Mouse (Mus musculus): ENCODE results near the gene Ackr2. TPM values are rescaled to one million over a fixed set of nuclear protein-coding genes. Genes with fewer than 3 reads are reported as not detected.

Gene Ackr2
- polyA plus RNA-seq, 1 experiment from 2014 or later: 0.51 TPM

GRCm38 (mm10) chr9:121869973-121870515 lies 28.1 kb upstream of the Ackr2 start:
- Histone ChIP-seq H3K4me3 (no peak overlapping the region), H3K9me3 (no peaks in the 10 kb centered on the region), H3K4me1 (no peaks in the 10 kb centered on the region), H3K27me3 (no peaks in the 10 kb centered on the region), H3K9ac (no peak overlapping the region), H3K4me2 (no peak overlapping the region), H3K36me3 (no peaks in the 10 kb centered on the region), H3K27ac (no peak overlapping the region)
- 26% methylated on average over 4 of the region's 4 CpGs for WGBS
- no peak for ATAC-seq (ENCODE audit: insufficient number of reproducible peaks, low FRiP score, low TSS enrichment, low read depth)

- no peaks in the 10 kb centered on the region for H3K4me1 ChIP-seq
- WGBS: 78% methylated on average over 2 of the region's 2 CpGs
- no peak overlapping the region for H3K27ac ChIP-seq
- no peaks in the 10 kb centered on the region for H3K27me3 ChIP-seq
- no peak overlapping the region for H3K9ac ChIP-seq
- H3K4me3 ChIP-seq: no peak overlapping the region
- no peaks in the 10 kb centered on the region for H3K9me3 ChIP-seq
- H3K36me3 ChIP-seq: no peaks in the 10 kb centered on the region
- no peak for ATAC-seq (ENCODE audit: insufficient number of reproducible peaks, low FRiP score, low TSS enrichment, low read depth)
- no peak overlapping the region for H3K4me2 ChIP-seq
Observed at GRCm38 (mm10) chr9:121872062-121872683, 26.0 kb upstream of the Ackr2 start.

- Histone ChIP-seq H3K4me2 (no peak overlapping the region), H3K4me3 (no peak overlapping the region), H3K27me3 (no peaks in the 10 kb centered on the region), H3K4me1 (no peaks in the 10 kb centered on the region), H3K9me3 (no peaks in the 10 kb centered on the region), H3K27ac (no peak overlapping the region), H3K36me3 (no peaks in the 10 kb centered on the region), H3K9ac (no peak overlapping the region)
- ATAC-seq (ENCODE audit: insufficient number of reproducible peaks, low FRiP score, low TSS enrichment, low read depth): no peak
Observed at GRCm38 (mm10) chr9:121873578-121873977, 24.6 kb upstream of the Ackr2 start.

GRCm38 (mm10) chr9:121877052-121877740 lies 21.0 kb upstream of the Ackr2 start:
- Histone ChIP-seq H3K4me3 (no peak overlapping the region), H3K27me3 (no peaks in the 10 kb centered on the region), H3K4me2 (no peak overlapping the region), H3K4me1 (peaks cover 6% of the 10 kb centered on the region; the same call in 1 of the 2 replicates), H3K36me3 (no peaks in the 10 kb centered on the region), H3K9me3 (no peaks in the 10 kb centered on the region), H3K27ac (no peak overlapping the region), H3K9ac (no peak overlapping the region)
- 7% methylated on average over 3 of the region's 3 CpGs for WGBS
- ATAC-seq (ENCODE audit: insufficient number of reproducible peaks, low FRiP score, low TSS enrichment, low read depth): no peak

GRCm38 (mm10) chr9:121880840-121881239 lies 17.3 kb upstream of the Ackr2 start:
- Histone ChIP-seq H3K4me3 (no peak overlapping the region), H3K4me2 (0 out of 2 replicates have a peak overlapping the region, but pooled peaks have one; percentile 0), H3K27me3 (no peaks in the 10 kb centered on the region), H3K27ac (no peak overlapping the region), H3K4me1 (peaks cover 6% of the 10 kb centered on the region; the same call in 1 of the 2 replicates), H3K9ac (no peak overlapping the region), H3K36me3 (no peaks in the 10 kb centered on the region), H3K9me3 (no peaks in the 10 kb centered on the region)
- no peak for ATAC-seq (ENCODE audit: insufficient number of reproducible peaks, low FRiP score, low TSS enrichment, low read depth)
- WGBS: 21% methylated on average over 14 of the region's 14 CpGs

- Histone ChIP-seq H3K9me3 (no peaks in the 10 kb centered on the region), H3K27ac (no peak overlapping the region), H3K4me2 (no peak overlapping the region), H3K9ac (no peak overlapping the region), H3K36me3 (no peaks in the 10 kb centered on the region), H3K4me1 (peaks cover 6% of the 10 kb centered on the region; the same call in 1 of the 2 replicates), H3K4me3 (no peak overlapping the region), H3K27me3 (no peaks in the 10 kb centered on the region)
- 70% methylated on average over 6 of the region's 6 CpGs for WGBS
- no peak for ATAC-seq (ENCODE audit: insufficient number of reproducible peaks, low FRiP score, low TSS enrichment, low read depth)
Observed at GRCm38 (mm10) chr9:121881301-121881700, 16.9 kb upstream of the Ackr2 start.

- Histone ChIP-seq H3K36me3 (no peaks in the 10 kb centered on the region), H3K4me1 (peaks cover 6% of the 10 kb centered on the region; the same call in 1 of the 2 replicates), H3K27ac (no peak overlapping the region), H3K4me3 (no peak overlapping the region), H3K4me2 (no peak overlapping the region), H3K9me3 (no peaks in the 10 kb centered on the region), H3K9ac (no peak overlapping the region), H3K27me3 (no peaks in the 10 kb centered on the region)
- no peak for ATAC-seq (ENCODE audit: insufficient number of reproducible peaks, low FRiP score, low TSS enrichment, low read depth)
- 61% methylated on average over 7 of the region's 7 CpGs for WGBS
Observed at GRCm38 (mm10) chr9:121882015-121882457, 16.1 kb upstream of the Ackr2 start.

- no peak for ATAC-seq (ENCODE audit: insufficient number of reproducible peaks, low FRiP score, low TSS enrichment, low read depth)
- no peaks in the 10 kb centered on the region for H3K9me3 ChIP-seq
- H3K27me3 ChIP-seq: no peaks in the 10 kb centered on the region
- 53% methylated on average over 4 of the region's 4 CpGs for WGBS
- no peak overlapping the region for H3K4me2 ChIP-seq
- H3K4me1 ChIP-seq: peaks cover 7% of the 10 kb centered on the region
- no peak overlapping the region for H3K27ac ChIP-seq
- no peak overlapping the region for H3K9ac ChIP-seq
- H3K4me3 ChIP-seq: no peak overlapping the region
- no peaks in the 10 kb centered on the region for H3K36me3 ChIP-seq
Observed at GRCm38 (mm10) chr9:121889927-121890440, 8.2 kb upstream of the Ackr2 start.

GRCm38 (mm10) chr9:121890441-121890941 lies 7.7 kb upstream of the Ackr2 start:
- no peaks in the 10 kb centered on the region for H3K36me3 ChIP-seq
- 25% methylated on average over 18 of the region's 18 CpGs for WGBS
- no peaks in the 10 kb centered on the region for H3K9me3 ChIP-seq
- no peak overlapping the region for H3K4me3 ChIP-seq
- peaks cover 7% of the 10 kb centered on the region for H3K4me1 ChIP-seq
- no peaks in the 10 kb centered on the region for H3K27me3 ChIP-seq
- ATAC-seq (ENCODE audit: insufficient number of reproducible peaks, low FRiP score, low TSS enrichment, low read depth): peak; percentile 52; the same call in 1 of the 2 replicates
- 0 out of 2 replicates have a peak overlapping the region, but pooled peaks have one; percentile 15 for H3K4me2 ChIP-seq
- no peak overlapping the region for H3K27ac ChIP-seq
- no peak overlapping the region for H3K9ac ChIP-seq

GRCm38 (mm10) chr9:121891301-121891700 lies 6.9 kb upstream of the Ackr2 start:
- Histone ChIP-seq H3K27me3 (no peaks in the 10 kb centered on the region), H3K9me3 (no peaks in the 10 kb centered on the region), H3K27ac (no peak overlapping the region), H3K4me1 (peaks cover 7% of the 10 kb centered on the region), H3K36me3 (no peaks in the 10 kb centered on the region), H3K4me3 (no peak overlapping the region), H3K4me2 (no peak overlapping the region), H3K9ac (no peak overlapping the region)
- ATAC-seq (ENCODE audit: insufficient number of reproducible peaks, low FRiP score, low TSS enrichment, low read depth): no peak
- 87% methylated on average over 9 of the region's 9 CpGs for WGBS

- 79% methylated on average over 12 of the region's 12 CpGs for WGBS
- Histone ChIP-seq H3K4me1 (peaks cover 7% of the 10 kb centered on the region), H3K4me3 (no peak overlapping the region), H3K4me2 (no peak overlapping the region), H3K27me3 (no peaks in the 10 kb centered on the region), H3K9ac (no peak overlapping the region), H3K27ac (no peak overlapping the region), H3K9me3 (no peaks in the 10 kb centered on the region), H3K36me3 (no peaks in the 10 kb centered on the region)
- no peak for ATAC-seq (ENCODE audit: insufficient number of reproducible peaks, low FRiP score, low TSS enrichment, low read depth)
Observed at GRCm38 (mm10) chr9:121892057-121892687, 6.0 kb upstream of the Ackr2 start.

All from limb, embryonic 15.5 days (tissue).